Mouse (Mus musculus): ENCODE measurements around the gene Gm49383. TPM values are rescaled to one million over a fixed set of nuclear protein-coding genes. Genes with fewer than 3 reads are reported as not detected.

Gm49383 gene
- 33.8 and 40.4 TPM in 2 replicates for polyA plus RNA-seq (2015; fragmentation: Nextera tagmentation; extraction: Ambion mirVana)

- H3K9me3 ChIP-seq, result no peaks in the 10 kb centered on the region
- peak; percentile 82 for ATAC-seq (ENCODE audit: insufficient number of reproducible peaks, insufficient read depth, low FRiP score, low TSS enrichment, low read depth)
- peaks cover 22% of the 10 kb centered on the region for H3K4me1 ChIP-seq
- peak within 1 kb of the TSS; percentile 96 for H3K4me3 ChIP-seq
- H3K36me3 ChIP-seq, result peaks cover 21% of the 10 kb centered on the region
- peak within 1 kb of the TSS; percentile 95 for H3K4me2 ChIP-seq
- peak within 1 kb of the TSS; percentile 93 for H3K9ac ChIP-seq
- no peaks in the 10 kb centered on the region for H3K27me3 ChIP-seq
- under 1% methylated on average over 75 of the region's 75 CpGs for WGBS
- peak within 1 kb of the TSS; percentile 93 for H3K27ac ChIP-seq
Observed at GRCm38 (mm10) chr12:69196444-69197377, at the start of gene Gm49383. TSS of gene Gm49383 (minus strand) at chr12:69197104.

GRCm38 (mm10) chr12:69241771-69242431, 45.0 kb upstream of the Gm49383 start:
- Histone ChIP-seq H3K36me3 (no peaks in the 10 kb centered on the region), H3K9ac (peak overlapping the region; percentile 87), H3K27ac (peak overlapping the region; percentile 85), H3K4me2 (peak overlapping the region; percentile 69), H3K4me1 (peaks cover 6% of the 10 kb centered on the region; the same call in 1 of the 2 replicates), H3K27me3 (no peaks in the 10 kb centered on the region), H3K4me3 (peak overlapping the region; percentile 74), H3K9me3 (no peaks in the 10 kb centered on the region)
- ATAC-seq (ENCODE audit: insufficient number of reproducible peaks, insufficient read depth, low FRiP score, low TSS enrichment, low read depth), result peak; percentile 82
- whole genome bisulfite sequencing, result under 1% methylated on average over 64 of the region's 64 CpGs

GRCm38 (mm10) chr12:69241405-69241770, 44.5 kb upstream of the Gm49383 start:
- no peaks in the 10 kb centered on the region for H3K9me3 ChIP-seq
- WGBS, result 0% methylated on average over 3 of the region's 3 CpGs

GRCm38 (mm10) chr12:69240876-69241275, 44.0 kb upstream of the Gm49383 start, which contains the start of gene Klhdc1:
TSS of gene Klhdc1 (plus strand) at chr12:69241176.
- 69% methylated on average over 6 of the region's 6 CpGs for WGBS
- H3K27ac ChIP-seq, result peak within 1 kb of the TSS; percentile 85

More at GRCm38 (mm10) chr12:69241405-69241770, 44.5 kb upstream of the Gm49383 start:
- no peak; the same call in 1 of the 2 replicates for ATAC-seq (ENCODE audit: insufficient number of reproducible peaks, insufficient read depth, low FRiP score, low TSS enrichment, low read depth)
- Histone ChIP-seq H3K4me2 (peak overlapping the region; percentile 69), H3K4me3 (peak overlapping the region; percentile 74), H3K9ac (peak overlapping the region; percentile 87), H3K36me3 (no peaks in the 10 kb centered on the region), H3K27me3 (no peaks in the 10 kb centered on the region), H3K27ac (peak overlapping the region; percentile 85), H3K4me1 (peaks cover 6% of the 10 kb centered on the region; the same call in 1 of the 2 replicates)

GRCm38 (mm10) chr12:69238284-69238683, 41.4 kb upstream of the Gm49383 start:
- Histone ChIP-seq H3K36me3 (no peaks in the 10 kb centered on the region), H3K4me3 (no peak overlapping the region), H3K9ac (no peak overlapping the region), H3K4me1 (peaks cover 6% of the 10 kb centered on the region; the same call in 1 of the 2 replicates), H3K9me3 (no peaks in the 10 kb centered on the region), H3K4me2 (no peak overlapping the region), H3K27ac (no peak overlapping the region), H3K27me3 (no peaks in the 10 kb centered on the region)
- ATAC-seq (ENCODE audit: insufficient number of reproducible peaks, insufficient read depth, low FRiP score, low TSS enrichment, low read depth), result no peak
- WGBS, result 45% methylated on average over 3 of the region's 3 CpGs

More at GRCm38 (mm10) chr12:69240876-69241275, 44.0 kb upstream of the Gm49383 start, which contains the start of gene Klhdc1:
- Histone ChIP-seq H3K9me3 (no peaks in the 10 kb centered on the region), H3K4me1 (peaks cover 6% of the 10 kb centered on the region; the same call in 1 of the 2 replicates), H3K36me3 (no peaks in the 10 kb centered on the region), H3K4me2 (peak within 1 kb of the TSS; percentile 69), H3K4me3 (peak within 1 kb of the TSS; percentile 74), H3K27me3 (no peaks in the 10 kb centered on the region), H3K9ac (peak within 1 kb of the TSS; percentile 87)
- ATAC-seq (ENCODE audit: insufficient number of reproducible peaks, insufficient read depth, low FRiP score, low TSS enrichment, low read depth), result no peak

GRCm38 (mm10) chr12:69235782-69236181, 38.9 kb upstream of the Gm49383 start:
- no peak for ATAC-seq (ENCODE audit: insufficient number of reproducible peaks, insufficient read depth, low FRiP score, low TSS enrichment, low read depth)
- H3K9me3 ChIP-seq, result no peaks in the 10 kb centered on the region
- H3K4me3 ChIP-seq, result no peak overlapping the region
- no peaks in the 10 kb centered on the region for H3K36me3 ChIP-seq
- H3K27me3 ChIP-seq, result no peaks in the 10 kb centered on the region
- H3K4me2 ChIP-seq, result no peak overlapping the region
- H3K9ac ChIP-seq, result no peak overlapping the region
- no peaks in the 10 kb centered on the region; the same call in 1 of the 2 replicates for H3K4me1 ChIP-seq
- H3K27ac ChIP-seq, result no peak overlapping the region
- WGBS, result 89% methylated on average over 6 of the region's 6 CpGs

- no peak overlapping the region for H3K9ac ChIP-seq
- H3K9me3 ChIP-seq, result no peaks in the 10 kb centered on the region
- no peak overlapping the region for H3K4me2 ChIP-seq
- peaks cover 16% of the 10 kb centered on the region for H3K36me3 ChIP-seq
- H3K4me3 ChIP-seq, result no peak overlapping the region
- ATAC-seq (ENCODE audit: insufficient number of reproducible peaks, insufficient read depth, low FRiP score, low TSS enrichment, low read depth), result no peak
- no peaks in the 10 kb centered on the region for H3K27me3 ChIP-seq
- WGBS, result 67% methylated on average over 2 of the region's 2 CpGs
- no peak overlapping the region for H3K27ac ChIP-seq
- peaks cover 6% of the 10 kb centered on the region for H3K4me1 ChIP-seq
Observed at GRCm38 (mm10) chr12:69229251-69229650, 32.3 kb upstream of the Gm49383 start.

GRCm38 (mm10) chr12:69227776-69228466, 31.0 kb upstream of the Gm49383 start, which contains the start of gene Pole2:
TSS of gene Pole2 (minus strand) at chr12:69228195.
- peaks cover 25% of the 10 kb centered on the region for H3K36me3 ChIP-seq
- H3K4me1 ChIP-seq, result peaks cover 6% of the 10 kb centered on the region
- H3K9me3 ChIP-seq, result no peaks in the 10 kb centered on the region
- peak; percentile 92 for ATAC-seq (ENCODE audit: insufficient number of reproducible peaks, insufficient read depth, low FRiP score, low TSS enrichment, low read depth)
- peak within 1 kb of the TSS; percentile 59 for H3K4me2 ChIP-seq
- H3K9ac ChIP-seq, result peak within 1 kb of the TSS; percentile 74
- WGBS, result under 1% methylated on average over 37 of the region's 37 CpGs
- H3K27ac ChIP-seq, result peak within 1 kb of the TSS; percentile 89
- no peaks in the 10 kb centered on the region for H3K27me3 ChIP-seq
- peak within 1 kb of the TSS; percentile 65 for H3K4me3 ChIP-seq

- ATAC-seq (ENCODE audit: insufficient number of reproducible peaks, insufficient read depth, low FRiP score, low TSS enrichment, low read depth), result no peak
Observed at GRCm38 (mm10) chr12:69220613-69221277, 23.8 kb upstream of the Gm49383 start.

GRCm38 (mm10) chr12:69216587-69216986, 19.7 kb upstream of the Gm49383 start:
- Histone ChIP-seq H3K36me3 (peaks cover 85% of the 10 kb centered on the region), H3K4me1 (no peaks in the 10 kb centered on the region), H3K9ac (no peak overlapping the region), H3K27ac (no peak overlapping the region), H3K4me2 (no peak overlapping the region), H3K27me3 (no peaks in the 10 kb centered on the region), H3K9me3 (no peaks in the 10 kb centered on the region), H3K4me3 (no peak overlapping the region)
- ATAC-seq (ENCODE audit: insufficient number of reproducible peaks, insufficient read depth, low FRiP score, low TSS enrichment, low read depth), result no peak
- 95% methylated on average over 7 of the region's 7 CpGs for WGBS

More at GRCm38 (mm10) chr12:69220613-69221277, 23.8 kb upstream of the Gm49383 start:
- H3K9ac ChIP-seq, result peak overlapping the region; percentile 32; the same call in 1 of the 2 replicates
- 91% methylated on average over 19 of the region's 19 CpGs for WGBS
- no peak overlapping the region for H3K4me2 ChIP-seq
- H3K4me1 ChIP-seq, result no peaks in the 10 kb centered on the region
- H3K4me3 ChIP-seq, result no peak overlapping the region
- no peaks in the 10 kb centered on the region for H3K27me3 ChIP-seq
- H3K27ac ChIP-seq, result no peak overlapping the region
- H3K36me3 ChIP-seq, result peaks cover 76% of the 10 kb centered on the region
- H3K9me3 ChIP-seq, result no peaks in the 10 kb centered on the region
